Mouse (Mus musculus): ENCODE results near the gene Hrh1.

DNA sequence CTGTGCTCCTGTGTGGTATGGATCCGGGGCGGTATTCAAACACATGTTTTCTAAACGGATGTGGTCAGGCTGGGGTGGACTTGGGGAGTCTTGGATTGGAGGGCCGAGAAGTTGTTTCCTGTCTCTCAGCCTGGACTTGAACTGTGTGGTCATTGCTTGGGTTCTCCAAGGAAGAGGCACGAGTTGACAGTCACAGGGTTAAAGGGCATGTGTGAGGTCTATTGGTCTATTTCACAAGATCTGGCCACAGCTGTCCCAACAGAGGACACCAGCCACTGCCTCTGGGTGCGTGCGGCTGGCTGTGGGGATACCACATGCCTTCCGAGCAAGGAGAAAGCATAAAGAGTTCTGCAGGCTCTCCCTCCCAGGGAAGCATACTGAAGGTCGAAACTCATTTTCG lies 2.7 kb downstream of the Hrh1 start:
- TF ChIP-seq CTCF (IDR thresholded peaks at IDR 0.05; ENCODE audit: low read depth) (no peak), EP300 (IDR thresholded peaks at IDR 0.05; ENCODE audit: low read depth) (no peak)
